Comparison of ENCODE assay signal across 23 mouse cellular contexts in genomic region chr9:76603744-76604143, GRCm38 (mm10). TPM values are rescaled to one million over a fixed set of nuclear protein-coding genes. Genes with fewer than 3 reads are reported as not detected.
"Had no signal": no experiment of that assay in that cellular context is flagged by ENCODE, and none has a peak within 500 bp of the region (broad histone marks: within the 10 kb centered on the region; RNA-seq: fewer than 3 reads in every experiment).

No protein-coding gene starts in this region.

- ATAC-seq: liver, postnatal 0 days; midbrain, embryonic 13.5 days; midbrain, embryonic 15.5 days had no signal

- H3K4me2 ChIP-seq: liver, embryonic 13.5 days; liver, embryonic 15.5 days; lung, embryonic 14.5 days; midbrain, embryonic 11.5 days; midbrain, embryonic 13.5 days; midbrain, embryonic 15.5 days; neural tube, embryonic 12.5 days; stomach, embryonic 15.5 days had no signal

- H3K27me3 ChIP-seq: liver, embryonic 13.5 days; liver, embryonic 15.5 days; megakaryocyte, embryonic 14.5 days; midbrain, embryonic 13.5 days; midbrain, embryonic 15.5 days; neural tube, embryonic 12.5 days; stomach, embryonic 15.5 days had no signal

- H3K4me1 ChIP-seq: liver, embryonic 13.5 days; liver, embryonic 15.5 days; megakaryocyte, embryonic 14.5 days; midbrain, embryonic 13.5 days; midbrain, embryonic 15.5 days; neural tube, embryonic 12.5 days; stomach, embryonic 15.5 days had no signal

- DNase-seq: liver, embryonic 13.5 days; liver, postnatal 0 days; lung, embryonic 14.5 days; lung, postnatal 14 days; right cerebral cortex, postnatal 14 days; thymus, adult 2 months; thymus, postnatal 25 days; thymus, postnatal 4 days had no signal

- H3K36me3 ChIP-seq: liver, embryonic 13.5 days; liver, embryonic 15.5 days; midbrain, embryonic 13.5 days; midbrain, embryonic 15.5 days; neural tube, embryonic 12.5 days; stomach, embryonic 15.5 days had no signal

- H3K9me3 ChIP-seq: liver, embryonic 13.5 days; liver, embryonic 15.5 days; midbrain, embryonic 13.5 days; midbrain, embryonic 15.5 days; neural tube, embryonic 12.5 days; stomach, embryonic 15.5 days had no signal

- H3K4me3 ChIP-seq: liver, embryonic 13.5 days; liver, embryonic 15.5 days; megakaryocyte, embryonic 14.5 days; midbrain, embryonic 13.5 days; midbrain, embryonic 15.5 days; neural tube, embryonic 12.5 days; stomach, embryonic 15.5 days had no signal

- H3K27ac ChIP-seq: liver, embryonic 13.5 days; liver, embryonic 15.5 days; macrophage; midbrain, embryonic 13.5 days; midbrain, embryonic 15.5 days; neural tube, embryonic 12.5 days; stomach, embryonic 15.5 days; stomach, postnatal 0 days had no signal

- H3K9ac ChIP-seq: liver, embryonic 13.5 days; liver, embryonic 15.5 days; liver, postnatal 0 days; lung, embryonic 14.5 days; midbrain, embryonic 13.5 days; midbrain, embryonic 15.5 days; neural tube, embryonic 12.5 days; stomach, embryonic 15.5 days had no signal

RNA-seq across cellular contexts. Expression of gene Fam83b, which starts 36.8 kb away (rescaled TPM):
- total RNA-seq: megakaryocyte progenitor cell, adult 5-6 weeks; monocyte, adult 5-6 weeks; neutrophil, adult 5-6 weeks had no signal
- polyA plus RNA-seq: macrophage; midbrain, embryonic 11.5 days; midbrain, embryonic 13.5 days; neural tube, embryonic 14.5 days; spleen, adult 2 months; testis, adult 2 months had no signal
